Mouse (Mus musculus) neural tube, embryonic 15.5 days (tissue): Measurements from ENCODE around the gene Mrgprb1. TPM values are rescaled to one million over a fixed set of nuclear protein-coding genes. Genes with fewer than 3 reads are reported as not detected.
"Not testable (repeated sequence)": the region's sequence is repeated elsewhere in the genome, so short reads cannot be mapped to it uniquely, and the experiment has no call there.

Experiments
- ATAC-seq: fragments of 200-750 bp; cut with Nextera tagmentation; 2 replicates; pipeline ENCODE4 v1.8.0; 2017; ENCODE audit warnings: mild to moderate bottlenecking, moderate TSS enrichment, moderate library complexity; ENCODE audit not compliant: low FRiP score
- H3K27ac ChIP-seq: fragments of 300-500 bp; sonication (generic); replicated peaks from 2 replicates; pipeline ENCODE4 v1.5.1; 2015; ENCODE audit warnings: mild to moderate bottlenecking, inconsistent platforms
- H3K27me3 ChIP-seq: fragments of 300-500 bp; sonication (generic); replicated peaks from 2 replicates; pipeline ENCODE4 v1.6.1; 2015; ENCODE audit warnings: inconsistent platforms
- H3K36me3 ChIP-seq: fragments of 300-500 bp; sonication (generic); 2 replicates; pipeline ENCODE4 v1.6.1; 2015; ENCODE audit warnings: inconsistent platforms
- H3K4me1 ChIP-seq: fragments of 300-500 bp; sonication (generic); 2 replicates; pipeline ENCODE4 v1.6.1; 2015; ENCODE audit warnings: inconsistent platforms
- H3K4me2 ChIP-seq: fragments of 300-500 bp; sonication (generic); 2 replicates; pipeline ENCODE4 v1.6.1; 2015; ENCODE audit warnings: inconsistent platforms, mild to moderate bottlenecking, moderate library complexity
- H3K4me3 ChIP-seq: fragments of 300-500 bp; sonication (generic); replicated peaks from 2 replicates; pipeline ENCODE4 v1.5.1; 2015; ENCODE audit warnings: mild to moderate bottlenecking, inconsistent platforms
- H3K9ac ChIP-seq: fragments of 300-500 bp; sonication (generic); replicated peaks from 2 replicates; pipeline ENCODE4 v1.6.1; 2015; ENCODE audit warnings: mild to moderate bottlenecking, inconsistent platforms
- H3K9me3 ChIP-seq: fragments of 300-500 bp; sonication (generic); replicated peaks from 2 replicates; pipeline ENCODE4 v1.6.1; 2016; ENCODE audit warnings: inconsistent platforms
- WGBS: fragments of 180-500 bp; shearing (Covaris S2); methylation state at CpG from one replicate; pipeline ENCODE4 v1.1.7; 2015; ENCODE audit warnings: mixed read lengths; 5-methylcytosine and 5-hydroxymethylcytosine counted together
- polyA plus RNA-seq: library from polyadenylated mRNA; unstranded; fragments of >200 nt; fragmentation: Nextera tagmentation; extraction: Ambion mirVana; gene quantifications from 2 replicates; pipeline ENCODE4 v1.2.1, GENCODE M21; 2015

Mrgprb1 gene
- 0.04 TPM in 1 of 2 replicates, not detected in the other for polyA plus RNA-seq

- no peak within 1 kb of the TSS for H3K4me2 ChIP-seq
- whole genome bisulfite sequencing = 83% methylated on average over 3 of the region's 3 CpGs
- H3K36me3 ChIP-seq = no peaks in the 10 kb centered on the region
- no peak within 1 kb of the TSS for H3K9ac ChIP-seq
- peaks cover 12% of the 10 kb centered on the region; the same call in 1 of the 2 replicates for H3K9me3 ChIP-seq
- no peaks in the 10 kb centered on the region for H3K4me1 ChIP-seq
- no peak for ATAC-seq
- H3K27ac ChIP-seq = no peak within 1 kb of the TSS
- H3K4me3 ChIP-seq = no peak within 1 kb of the TSS
- no peaks in the 10 kb centered on the region for H3K27me3 ChIP-seq
These were observed at the start of gene Mrgprb1 for GRCm38 (mm10) chr7:48456242-48456641. TSS of gene Mrgprb1 (minus strand) at chr7:48456342.

- Histone ChIP-seq H3K36me3 (no peaks in the 10 kb centered on the region), H3K4me3 (no peak within 1 kb of the TSS)
These were observed 43.1 kb upstream of the Mrgprb1 start, which contains the start of gene Mrgprx2 for GRCm38 (mm10) chr7:48499221-48499620. TSS of gene Mrgprx2 (minus strand) at chr7:48499321.

GRCm38 (mm10) chr7:48436581-48436980 lies 19.6 kb downstream of the Mrgprb1 start:
- 57% methylated on average over 3 of the region's 3 CpGs for WGBS
- H3K4me2 ChIP-seq = no peak overlapping the region
- no peak for ATAC-seq

More at GRCm38 (mm10) chr7:48499221-48499620, 43.1 kb upstream of the Mrgprb1 start, which contains the start of gene Mrgprx2:
- Histone ChIP-seq H3K4me1 (no peaks in the 10 kb centered on the region), H3K4me2 (no peak within 1 kb of the TSS), H3K9me3 (peaks cover 6% of the 10 kb centered on the region), H3K27ac (no peak within 1 kb of the TSS), H3K27me3 (no peaks in the 10 kb centered on the region), H3K9ac (no peak within 1 kb of the TSS)
- ATAC-seq = no peak

GRCm38 (mm10) chr7:48435936-48436335 lies 20.2 kb downstream of the Mrgprb1 start:
- not testable (repeated sequence) for H3K27me3 ChIP-seq, H3K36me3 ChIP-seq, H3K9ac ChIP-seq, ATAC-seq, H3K4me3 ChIP-seq, H3K4me2 ChIP-seq, H3K4me1 ChIP-seq, H3K27ac ChIP-seq, H3K9me3 ChIP-seq
- WGBS = 85% methylated on average over 3 of the region's 3 CpGs

More at GRCm38 (mm10) chr7:48436581-48436980, 19.6 kb downstream of the Mrgprb1 start:
- Histone ChIP-seq H3K36me3 (no peaks in the 10 kb centered on the region), H3K9me3 (peaks cover 10% of the 10 kb centered on the region; the same call in 1 of the 2 replicates), H3K4me3 (no peak overlapping the region), H3K9ac (no peak overlapping the region), H3K27ac (no peak overlapping the region), H3K4me1 (no peaks in the 10 kb centered on the region), H3K27me3 (no peaks in the 10 kb centered on the region)

Other genes with a start within 250 kb of the Mrgprb1 start
- not detected in 2 replicates for gene Mrgprb8, start 67.8 kb downstream of the Mrgprb1 start, polyA plus RNA-seq
- gene Mrgprx2, start 43.0 kb upstream of the Mrgprb1 start, polyA plus RNA-seq = not detected in 2 replicates
- not detected in 2 replicates for gene Mrgprb2, start 101.7 kb upstream of the Mrgprb1 start, polyA plus RNA-seq
- not detected in 2 replicates for gene Mrgprb3, start 187.5 kb upstream of the Mrgprb1 start, polyA plus RNA-seq